Mouse (Mus musculus): ENCODE measurements around the gene Ube2j1. TPM values are rescaled to one million over a fixed set of nuclear protein-coding genes. Genes with fewer than 3 reads are reported as not detected.
"Not testable (repeated sequence)": the region's sequence is repeated elsewhere in the genome, so short reads cannot be mapped to it uniquely, and the experiment has no call there.

Gene Ube2j1
- polyA plus RNA-seq, 1 experiment from 2014 or later, result 66.4 TPM

DNA sequence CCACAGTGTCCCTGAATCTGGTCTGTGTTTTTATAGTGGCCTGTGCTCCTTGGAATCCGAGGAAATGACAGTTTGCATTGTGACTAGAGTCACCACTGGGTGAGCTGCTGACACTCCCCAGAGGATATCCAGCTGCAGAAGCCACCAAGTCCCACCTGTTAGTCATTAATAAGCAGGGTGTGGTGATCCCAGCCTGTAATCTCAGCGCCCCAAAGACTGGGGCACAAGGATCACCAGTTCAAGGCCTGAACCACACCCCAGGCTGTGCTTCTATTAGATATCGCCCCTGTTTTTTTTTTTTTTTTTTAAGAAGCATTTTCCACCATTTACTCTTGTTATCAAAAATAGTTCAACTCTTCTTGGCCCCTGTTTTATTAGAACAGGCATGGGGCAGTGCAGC lies 44.2 kb upstream of the Ube2j1 start:
- Histone ChIP-seq H3K4me3 (ENCODE audit: low read depth, low read length) (no peak overlapping the region), H3K9ac (ENCODE audit: low read depth, low read length) (no peak overlapping the region), H3K4me1 (ENCODE audit: control insufficient read depth, insufficient read depth, low read length) (peaks cover 24% of the 10 kb centered on the region), H3K27ac (ENCODE audit: low read length) (no peak overlapping the region), H3K36me3 (ENCODE audit: control insufficient read depth, insufficient read depth, low read length) (no peaks in the 10 kb centered on the region), H3K27me3 (ENCODE audit: control insufficient read depth, insufficient read depth, low read depth, low read length) (no peaks in the 10 kb centered on the region), H3K9me3 (replicated peaks; ENCODE audit: control insufficient read depth, low read length, poor library complexity, severe bottlenecking) (no peaks in the 10 kb centered on the region), H3K4me2 (ENCODE audit: low read length) (no peak overlapping the region)
- ATAC-seq, result no peak
- 63% methylated on average over 3 of the region's 3 CpGs for WGBS

- no peaks in the 10 kb centered on the region for H3K36me3 ChIP-seq (ENCODE audit: control insufficient read depth, insufficient read depth, low read length)
- H3K9me3 ChIP-seq (replicated peaks; ENCODE audit: control insufficient read depth, low read length, poor library complexity, severe bottlenecking), result no peaks in the 10 kb centered on the region
- no peaks in the 10 kb centered on the region for H3K27me3 ChIP-seq (ENCODE audit: control insufficient read depth, insufficient read depth, low read depth, low read length)
- H3K9ac ChIP-seq (ENCODE audit: low read depth, low read length), result no peak overlapping the region
- H3K4me3 ChIP-seq (ENCODE audit: low read depth, low read length), result no peak overlapping the region
- no peak overlapping the region for H3K27ac ChIP-seq (ENCODE audit: low read length)
- no peak overlapping the region for H3K4me2 ChIP-seq (ENCODE audit: low read length)
- ATAC-seq, result no peak
- 87% methylated on average over 2 of the region's 2 CpGs for WGBS
- H3K4me1 ChIP-seq (ENCODE audit: control insufficient read depth, insufficient read depth, low read length), result peaks cover 19% of the 10 kb centered on the region
Measured at GRCm38 (mm10) chr4:32989346-32989745, 41.9 kb upstream of the Ube2j1 start.

- no peak overlapping the region for H3K4me2 ChIP-seq (ENCODE audit: low read length)
- 83% methylated on average over 3 of the region's 3 CpGs for WGBS
- H3K27me3 ChIP-seq (ENCODE audit: control insufficient read depth, insufficient read depth, low read depth, low read length), result no peaks in the 10 kb centered on the region
- H3K27ac ChIP-seq (ENCODE audit: low read length), result no peak overlapping the region
- H3K36me3 ChIP-seq (ENCODE audit: control insufficient read depth, insufficient read depth, low read length), result no peaks in the 10 kb centered on the region
- H3K9me3 ChIP-seq (replicated peaks; ENCODE audit: control insufficient read depth, low read length, poor library complexity, severe bottlenecking), result no peaks in the 10 kb centered on the region
- no peaks in the 10 kb centered on the region for H3K4me1 ChIP-seq (ENCODE audit: control insufficient read depth, insufficient read depth, low read length)
- no peak overlapping the region for H3K9ac ChIP-seq (ENCODE audit: low read depth, low read length)
- H3K4me3 ChIP-seq (ENCODE audit: low read depth, low read length), result no peak overlapping the region
- no peak for ATAC-seq
Measured at GRCm38 (mm10) chr4:32994168-32994567, 37.0 kb upstream of the Ube2j1 start.

DNA sequence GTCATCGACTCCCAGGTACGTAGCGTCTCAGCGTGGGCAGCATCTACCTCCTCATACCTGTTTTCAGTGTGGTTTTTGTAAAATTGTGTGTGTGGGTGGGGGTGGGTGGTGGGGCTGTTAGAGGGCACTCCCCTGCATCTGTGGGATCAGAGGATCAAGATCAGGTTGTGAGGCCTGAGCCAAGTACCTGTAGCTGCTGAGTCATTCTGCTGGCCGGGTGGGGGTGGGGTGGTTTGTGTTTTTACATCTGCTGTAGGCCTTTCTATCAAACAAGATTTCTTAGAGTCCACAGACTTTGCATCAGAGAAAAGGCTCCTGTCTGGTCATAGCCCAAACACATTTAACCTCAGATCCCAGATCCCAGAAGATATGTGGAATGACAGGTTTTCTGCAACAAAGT lies 35.1 kb upstream of the Ube2j1 start:
- no peaks in the 10 kb centered on the region for H3K27me3 ChIP-seq (ENCODE audit: control insufficient read depth, insufficient read depth, low read depth, low read length)
- no peak overlapping the region for H3K4me3 ChIP-seq (ENCODE audit: low read depth, low read length)
- H3K36me3 ChIP-seq (ENCODE audit: control insufficient read depth, insufficient read depth, low read length), result no peaks in the 10 kb centered on the region
- H3K9ac ChIP-seq (ENCODE audit: low read depth, low read length), result no peak overlapping the region
- H3K9me3 ChIP-seq (replicated peaks; ENCODE audit: control insufficient read depth, low read length, poor library complexity, severe bottlenecking), result no peaks in the 10 kb centered on the region
- no peak overlapping the region for H3K27ac ChIP-seq (ENCODE audit: low read length)
- 98% methylated on average over 5 of the region's 5 CpGs for WGBS
- no peak for ATAC-seq
- no peaks in the 10 kb centered on the region for H3K4me1 ChIP-seq (ENCODE audit: control insufficient read depth, insufficient read depth, low read length)
- H3K4me2 ChIP-seq (ENCODE audit: low read length), result no peak overlapping the region

GRCm38 (mm10) chr4:32997571-32997970 lies 33.6 kb upstream of the Ube2j1 start:
- 88% methylated on average over 5 of the region's 5 CpGs for WGBS
- no peak overlapping the region for H3K4me2 ChIP-seq (ENCODE audit: low read length)

GRCm38 (mm10) chr4:32998996-32999395 lies 32.2 kb upstream of the Ube2j1 start:
- Histone ChIP-seq H3K36me3 (ENCODE audit: control insufficient read depth, insufficient read depth, low read length) (no peaks in the 10 kb centered on the region), H3K4me1 (ENCODE audit: control insufficient read depth, insufficient read depth, low read length) (no peaks in the 10 kb centered on the region), H3K4me3 (ENCODE audit: low read depth, low read length) (no peak overlapping the region), H3K9ac (ENCODE audit: low read depth, low read length) (no peak overlapping the region), H3K27ac (ENCODE audit: low read length) (no peak overlapping the region), H3K9me3 (replicated peaks; ENCODE audit: control insufficient read depth, low read length, poor library complexity, severe bottlenecking) (no peaks in the 10 kb centered on the region), H3K4me2 (ENCODE audit: low read length) (no peak overlapping the region), H3K27me3 (ENCODE audit: control insufficient read depth, insufficient read depth, low read depth, low read length) (no peaks in the 10 kb centered on the region)
- ATAC-seq, result no peak
- 95% methylated on average over 8 of the region's 8 CpGs for WGBS

More at GRCm38 (mm10) chr4:32997571-32997970, 33.6 kb upstream of the Ube2j1 start:
- no peaks in the 10 kb centered on the region for H3K9me3 ChIP-seq (replicated peaks; ENCODE audit: control insufficient read depth, low read length, poor library complexity, severe bottlenecking)
- no peak overlapping the region for H3K9ac ChIP-seq (ENCODE audit: low read depth, low read length)
- H3K27ac ChIP-seq (ENCODE audit: low read length), result no peak overlapping the region
- no peaks in the 10 kb centered on the region for H3K4me1 ChIP-seq (ENCODE audit: control insufficient read depth, insufficient read depth, low read length)
- no peaks in the 10 kb centered on the region for H3K36me3 ChIP-seq (ENCODE audit: control insufficient read depth, insufficient read depth, low read length)
- ATAC-seq, result no peak
- H3K4me3 ChIP-seq (ENCODE audit: low read depth, low read length), result no peak overlapping the region
- H3K27me3 ChIP-seq (ENCODE audit: control insufficient read depth, insufficient read depth, low read depth, low read length), result no peaks in the 10 kb centered on the region

DNA sequence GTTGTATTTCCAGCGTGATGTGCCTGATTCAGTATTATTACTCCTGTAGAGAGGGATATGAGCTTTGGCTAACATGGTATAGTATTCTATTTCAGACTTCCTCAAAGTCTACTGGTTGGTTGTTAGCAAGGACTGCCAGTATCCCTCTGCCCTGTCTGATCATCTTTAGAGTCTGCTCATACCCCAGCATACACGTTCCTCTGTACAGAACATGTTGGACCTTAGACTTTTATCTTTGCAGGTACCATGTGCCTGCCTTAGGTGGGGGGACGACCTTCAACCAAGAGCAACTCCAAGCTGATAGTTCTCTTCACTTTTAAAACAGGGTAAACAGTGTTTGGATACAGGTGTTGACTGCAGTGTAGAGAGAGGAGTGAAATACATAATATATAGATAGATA lies 29.1 kb upstream of the Ube2j1 start:
- Histone ChIP-seq H3K27ac (ENCODE audit: low read length) (no peak overlapping the region), H3K9me3 (replicated peaks; ENCODE audit: control insufficient read depth, low read length, poor library complexity, severe bottlenecking) (no peaks in the 10 kb centered on the region), H3K4me1 (ENCODE audit: control insufficient read depth, insufficient read depth, low read length) (no peaks in the 10 kb centered on the region), H3K9ac (ENCODE audit: low read depth, low read length) (no peak overlapping the region), H3K4me2 (ENCODE audit: low read length) (no peak overlapping the region), H3K4me3 (ENCODE audit: low read depth, low read length) (no peak overlapping the region), H3K27me3 (ENCODE audit: control insufficient read depth, insufficient read depth, low read depth, low read length) (no peaks in the 10 kb centered on the region), H3K36me3 (ENCODE audit: control insufficient read depth, insufficient read depth, low read length) (peaks cover 4% of the 10 kb centered on the region)
- WGBS, result 88% methylated on average over 3 of the region's 3 CpGs
- ATAC-seq, result no peak

GRCm38 (mm10) chr4:33005595-33006470 lies 25.4 kb upstream of the Ube2j1 start:
- WGBS, result 96% methylated on average over 10 of the region's 10 CpGs
- not testable (repeated sequence) for H3K4me3 ChIP-seq (ENCODE audit: low read depth, low read length); H3K4me1 ChIP-seq (ENCODE audit: control insufficient read depth, insufficient read depth, low read length); H3K27me3 ChIP-seq (ENCODE audit: control insufficient read depth, insufficient read depth, low read depth, low read length); H3K36me3 ChIP-seq (ENCODE audit: control insufficient read depth, insufficient read depth, low read length); H3K9ac ChIP-seq (ENCODE audit: low read depth, low read length); ATAC-seq; H3K9me3 ChIP-seq (replicated peaks; ENCODE audit: control insufficient read depth, low read length, poor library complexity, severe bottlenecking); H3K4me2 ChIP-seq (ENCODE audit: low read length); H3K27ac ChIP-seq (ENCODE audit: low read length)

GRCm38 (mm10) chr4:33006844-33007243 lies 24.4 kb upstream of the Ube2j1 start:
- ATAC-seq, result no peak
- 96% methylated on average over 11 of the region's 11 CpGs for WGBS
- no peak overlapping the region for H3K4me3 ChIP-seq (ENCODE audit: low read depth, low read length)

More at GRCm38 (mm10) chr4:33006844-33007243, 24.4 kb upstream of the Ube2j1 start:
- Histone ChIP-seq H3K27ac (ENCODE audit: low read length) (no peak overlapping the region), H3K9ac (ENCODE audit: low read depth, low read length) (no peak overlapping the region), H3K4me1 (ENCODE audit: control insufficient read depth, insufficient read depth, low read length) (no peaks in the 10 kb centered on the region), H3K36me3 (ENCODE audit: control insufficient read depth, insufficient read depth, low read length) (peaks cover 9% of the 10 kb centered on the region), H3K27me3 (ENCODE audit: control insufficient read depth, insufficient read depth, low read depth, low read length) (no peaks in the 10 kb centered on the region), H3K4me2 (ENCODE audit: low read length) (no peak overlapping the region), H3K9me3 (replicated peaks; ENCODE audit: control insufficient read depth, low read length, poor library complexity, severe bottlenecking) (no peaks in the 10 kb centered on the region)

Data from midbrain, embryonic 16.5 days (tissue).